Mouse (Mus musculus): ENCODE results near the gene Sh3bp5l. TPM values are rescaled to one million over a fixed set of nuclear protein-coding genes. Genes with fewer than 3 reads are reported as not detected.

Sh3bp5l gene
- polyA plus RNA-seq, 1 experiment from 2014 or later: 6.4 TPM

DNA sequence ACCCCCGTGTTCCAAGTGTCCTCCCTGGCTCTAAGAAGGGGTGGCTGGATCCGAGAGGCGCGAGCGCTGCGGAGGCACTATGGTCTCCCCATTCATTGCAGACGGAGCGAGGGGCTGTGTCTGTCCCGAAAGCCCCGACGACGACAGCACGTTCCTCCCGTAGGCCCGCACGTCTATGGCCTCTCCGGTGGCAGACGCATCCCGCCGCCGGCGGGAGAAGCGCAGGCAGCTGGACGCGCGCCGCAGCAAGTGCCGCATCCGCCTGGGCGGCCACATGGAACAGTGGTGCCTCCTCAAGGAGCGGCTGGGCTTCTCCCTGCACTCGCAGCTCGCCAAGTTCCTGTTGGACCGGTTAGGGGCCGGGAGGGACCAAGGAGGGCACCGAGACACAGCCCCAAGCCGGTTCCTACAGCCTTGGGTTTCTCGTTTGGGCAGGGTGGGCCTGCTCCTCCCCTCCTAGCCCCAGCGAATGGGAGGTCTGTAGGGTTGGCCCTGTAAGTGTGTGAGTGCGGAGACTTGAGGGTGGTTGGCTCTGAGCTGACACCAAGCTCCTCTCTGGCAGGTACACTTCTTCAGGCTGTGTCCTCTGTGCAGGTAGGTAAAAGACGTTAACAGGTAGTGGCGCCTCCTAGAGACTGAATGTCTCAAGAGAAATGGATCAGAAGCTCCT is 23.0 kb upstream of the Sh3bp5l start:
- 2% methylated on average over 42 of the region's 42 CpGs for WGBS (ENCODE audit: missing documents)
- Histone ChIP-seq H3K36me3 (ENCODE audit: inconsistent target) (no peaks in the 10 kb centered on the region), H3K27ac (no peak overlapping the region)

DNA sequence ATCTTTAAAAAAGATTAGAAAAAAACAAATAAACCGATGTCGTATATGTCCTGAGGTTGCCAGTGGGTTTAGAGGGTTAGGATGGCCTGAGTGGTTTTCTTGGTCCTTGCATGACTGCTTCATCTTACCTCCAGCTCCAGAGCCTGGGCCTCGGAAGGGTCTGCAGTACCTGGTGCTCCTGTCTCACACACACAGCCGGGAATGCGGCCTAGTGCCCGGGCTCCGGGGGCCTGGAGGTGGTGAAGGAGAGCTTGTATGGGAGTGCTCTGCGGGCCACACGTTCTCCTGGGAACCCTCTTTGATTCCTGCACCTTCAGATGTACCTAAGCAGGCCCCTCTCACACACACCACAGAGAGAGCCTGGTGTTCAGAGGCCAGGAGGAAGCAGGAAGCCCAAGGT is 21.9 kb upstream of the Sh3bp5l start:
- 96% methylated on average over 9 of the region's 9 CpGs for whole genome bisulfite sequencing (ENCODE audit: missing documents)
- no peak overlapping the region for H3K27ac ChIP-seq
- no peak overlapping the region for H3K4me3 ChIP-seq (ENCODE audit: inconsistent target)
- no peaks in the 10 kb centered on the region for H3K36me3 ChIP-seq (ENCODE audit: inconsistent target)
- no peaks in the 10 kb centered on the region for H3K79me2 ChIP-seq (ENCODE audit: inconsistent target)

More for the DNA sequence above, 23.0 kb upstream of the Sh3bp5l start:
- H3K4me3 ChIP-seq (ENCODE audit: inconsistent target): peak overlapping the region; percentile 34
- H3K79me2 ChIP-seq (ENCODE audit: inconsistent target): no peaks in the 10 kb centered on the region

DNA sequence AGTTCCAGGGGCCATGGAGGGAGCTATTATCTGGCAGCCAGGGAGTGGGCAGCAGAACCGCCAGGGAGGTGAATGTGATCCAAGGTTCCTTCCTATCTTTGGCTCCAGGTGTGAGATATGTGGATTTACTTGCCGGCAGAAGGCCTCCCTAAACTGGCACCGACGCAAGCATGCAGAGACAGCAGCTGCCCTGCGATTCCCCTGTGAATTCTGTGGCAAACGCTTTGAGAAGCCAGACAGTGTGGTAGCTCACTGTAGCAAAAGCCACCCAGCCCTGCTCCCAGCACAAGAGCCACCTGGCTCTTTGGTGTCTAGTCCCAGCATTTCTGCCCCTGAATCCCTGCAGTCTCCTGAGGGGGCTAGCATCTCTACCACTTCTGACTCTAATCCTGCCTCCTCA is 16.5 kb upstream of the Sh3bp5l start:
- H3K36me3 ChIP-seq (ENCODE audit: inconsistent target): peaks cover 20% of the 10 kb centered on the region
- WGBS (ENCODE audit: missing documents): 95% methylated on average over 6 of the region's 6 CpGs
- no peak overlapping the region for H3K27ac ChIP-seq
- no peak overlapping the region for H3K4me3 ChIP-seq (ENCODE audit: inconsistent target)
- no peaks in the 10 kb centered on the region for H3K79me2 ChIP-seq (ENCODE audit: inconsistent target)

DNA sequence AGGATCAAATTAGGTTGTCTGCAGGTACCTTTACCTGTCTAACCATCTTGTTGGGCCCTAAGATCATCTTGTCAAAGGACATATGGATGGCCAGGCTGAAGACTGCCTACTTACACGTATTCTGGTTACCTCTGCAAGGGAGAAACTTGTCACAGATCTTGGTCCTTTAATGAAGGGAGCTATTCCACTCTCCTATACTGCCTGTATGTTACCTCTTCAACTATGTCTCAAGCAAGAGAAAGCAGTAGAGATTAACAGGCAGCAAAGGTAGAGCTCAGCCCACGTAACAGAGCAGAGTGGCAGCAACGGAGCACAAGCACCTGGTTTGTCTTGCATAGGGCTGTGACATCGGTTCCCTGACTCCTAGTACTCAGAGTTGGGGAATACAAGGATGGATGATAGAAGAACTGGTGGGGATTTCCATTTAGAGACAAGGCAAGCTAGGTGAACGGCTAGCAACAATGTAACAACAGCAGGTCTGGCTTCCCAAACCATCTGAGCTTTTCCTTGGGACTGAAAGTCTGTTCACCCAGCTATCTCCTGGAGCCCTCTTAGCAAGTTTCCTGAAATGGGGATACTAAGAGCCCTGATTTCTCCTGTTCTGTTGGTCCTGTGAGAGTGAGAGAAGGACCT is 14.9 kb upstream of the Sh3bp5l start:
- Histone ChIP-seq H3K36me3 (ENCODE audit: inconsistent target) (peaks cover 24% of the 10 kb centered on the region), H3K4me3 (ENCODE audit: inconsistent target) (no peak overlapping the region), H3K79me2 (ENCODE audit: inconsistent target) (no peaks in the 10 kb centered on the region), H3K27ac (no peak overlapping the region)
- 99% methylated on average over 5 of the region's 5 CpGs for WGBS (ENCODE audit: missing documents)

DNA sequence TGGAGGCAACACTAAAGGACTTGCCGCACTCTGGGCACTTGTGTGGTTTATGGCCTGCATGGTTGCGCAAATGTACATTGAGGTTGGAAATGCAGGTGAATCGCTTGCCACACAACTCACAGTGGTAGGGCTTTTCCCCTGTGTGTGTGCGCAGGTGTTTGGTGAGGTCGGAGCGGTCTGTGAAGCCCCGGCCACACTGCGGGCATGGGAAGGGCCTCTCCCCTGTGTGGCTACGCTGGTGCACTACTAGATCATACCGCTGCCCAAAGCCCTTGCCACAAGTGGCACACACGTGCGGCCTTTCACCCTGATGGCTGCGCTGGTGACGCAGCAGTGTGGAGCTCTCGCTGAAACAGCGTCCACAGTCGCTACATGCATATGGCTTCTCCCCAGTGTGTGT is 14.2 kb upstream of the Sh3bp5l start:
- peaks cover 24% of the 10 kb centered on the region for H3K36me3 ChIP-seq (ENCODE audit: inconsistent target)
- 96% methylated on average over 17 of the region's 17 CpGs for WGBS (ENCODE audit: missing documents)

DNA sequence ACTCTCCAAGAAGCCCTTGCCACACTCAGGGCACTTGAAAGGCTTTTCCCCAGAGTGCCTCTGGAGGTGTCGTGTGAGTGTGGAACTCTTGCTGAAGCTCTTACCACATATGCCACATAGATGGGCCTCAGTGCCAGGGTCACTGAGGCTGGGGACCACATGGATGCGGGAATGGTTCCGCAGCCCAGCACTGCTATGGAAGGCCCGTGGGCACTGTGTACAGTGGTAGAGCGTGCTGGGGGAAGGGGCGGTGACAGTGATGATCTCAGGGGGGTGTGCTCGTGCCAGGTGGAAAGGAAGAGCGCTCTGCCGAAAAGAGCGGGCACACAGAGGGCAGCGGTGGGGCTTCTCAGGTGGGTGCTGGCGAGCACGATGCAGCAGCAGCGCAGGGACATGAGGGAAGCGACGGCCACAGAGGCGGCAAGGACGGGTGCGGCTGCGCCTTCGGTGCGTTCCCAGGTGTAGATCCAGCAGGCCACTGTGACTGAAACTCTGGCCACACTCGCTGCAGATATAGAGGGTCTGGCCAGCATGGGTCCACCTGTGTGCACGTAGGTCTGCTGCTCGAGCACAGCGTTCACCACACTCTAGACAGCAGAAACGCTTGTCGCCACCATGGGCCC is 13.6 kb upstream of the Sh3bp5l start:
- peaks cover 24% of the 10 kb centered on the region for H3K36me3 ChIP-seq (ENCODE audit: inconsistent target)

More for the DNA sequence above, 14.2 kb upstream of the Sh3bp5l start:
- H3K4me3 ChIP-seq (ENCODE audit: inconsistent target): no peak overlapping the region
- peaks cover 1% of the 10 kb centered on the region; the same call in 1 of the 2 replicates for H3K79me2 ChIP-seq (ENCODE audit: inconsistent target)
- no peak overlapping the region for H3K27ac ChIP-seq

DNA sequence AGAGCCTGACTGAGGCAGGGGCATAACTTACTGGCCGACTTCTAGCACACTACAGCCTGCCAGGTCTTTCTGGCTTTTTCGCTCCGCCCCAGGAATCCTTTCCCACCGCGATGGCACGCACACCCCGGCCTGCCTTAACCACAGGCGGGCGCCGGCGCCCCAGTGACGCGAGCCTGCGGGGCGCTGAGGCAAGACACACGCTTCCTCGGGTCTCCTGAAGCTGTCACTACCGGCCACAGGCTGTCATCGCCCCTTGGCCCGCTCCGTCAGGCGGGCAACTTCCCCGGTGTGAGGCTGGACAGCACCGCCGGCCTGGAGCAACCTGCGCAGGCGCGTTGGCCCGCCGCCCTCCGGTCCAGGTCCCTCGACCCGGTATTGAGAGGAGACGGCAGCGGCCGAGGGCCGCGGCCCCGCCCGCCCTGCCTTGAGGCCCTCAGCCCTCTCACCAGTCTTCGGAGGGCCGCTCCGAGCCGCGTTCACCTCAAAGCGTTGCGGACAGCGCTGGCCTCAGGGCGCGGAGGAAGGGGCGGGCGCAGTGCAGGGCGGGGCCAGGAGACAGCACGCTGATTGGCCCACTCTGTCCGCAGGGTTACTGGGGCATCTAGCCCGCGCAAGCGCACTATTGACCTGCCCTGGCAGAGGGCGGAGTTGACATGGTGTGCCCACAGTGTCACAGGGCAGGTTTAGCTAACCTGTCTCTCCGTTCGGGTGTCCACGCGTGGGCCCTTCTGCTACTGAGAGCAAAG is 7.5 kb upstream of the Sh3bp5l start:
- peaks cover 44% of the 10 kb centered on the region for H3K79me2 ChIP-seq (ENCODE audit: inconsistent target)
- under 1% methylated on average over 63 of the region's 63 CpGs for WGBS (ENCODE audit: missing documents)
- H3K36me3 ChIP-seq (ENCODE audit: inconsistent target): peaks cover 21% of the 10 kb centered on the region
- peak overlapping the region; percentile 54 for H3K27ac ChIP-seq
- peak overlapping the region; percentile 54 for H3K4me3 ChIP-seq (ENCODE audit: inconsistent target)

More for the DNA sequence above, 13.6 kb upstream of the Sh3bp5l start:
- no peak overlapping the region for H3K27ac ChIP-seq
- H3K4me3 ChIP-seq (ENCODE audit: inconsistent target): no peak overlapping the region
- WGBS (ENCODE audit: missing documents): 93% methylated on average over 17 of the region's 28 CpGs
- H3K79me2 ChIP-seq (ENCODE audit: inconsistent target): peaks cover 6% of the 10 kb centered on the region; the same call in 1 of the 2 replicates

DNA sequence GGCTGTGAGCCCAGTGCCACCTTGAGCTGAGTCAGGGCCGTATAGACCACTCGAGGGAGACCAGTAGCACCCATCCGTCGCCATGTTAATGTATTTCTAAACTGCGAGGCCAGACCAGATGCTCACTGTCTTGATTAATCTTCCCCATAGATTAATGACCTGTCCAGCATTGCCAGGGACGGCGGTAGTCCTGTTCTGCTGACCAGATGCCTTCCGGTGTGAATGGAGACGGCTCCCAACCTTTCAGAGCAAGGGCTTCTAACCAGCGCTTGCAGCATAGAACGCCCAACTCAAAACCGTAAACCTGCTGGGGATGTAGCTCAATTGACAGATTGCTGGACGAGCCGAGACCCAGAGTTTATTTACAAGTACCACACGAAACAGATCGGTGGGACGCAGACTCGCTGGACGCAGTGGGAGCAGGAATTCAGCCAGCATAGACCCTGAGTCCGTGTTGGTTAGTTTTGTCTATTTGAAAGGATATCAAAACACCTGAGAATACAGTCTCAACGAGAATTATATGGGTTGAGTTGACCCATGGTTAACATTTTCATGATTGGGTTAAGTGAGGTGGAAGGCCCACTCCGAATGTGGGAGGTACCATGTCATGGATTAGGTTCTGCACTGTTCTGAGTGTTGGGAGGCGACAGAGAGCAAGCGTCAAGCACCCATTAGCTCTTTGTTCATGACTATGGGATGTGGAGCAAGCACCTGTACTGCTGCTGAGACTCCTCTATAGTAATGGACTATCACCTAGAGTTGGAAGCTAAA is 6.8 kb upstream of the Sh3bp5l start:
- peak overlapping the region; percentile 54 for H3K4me3 ChIP-seq (ENCODE audit: inconsistent target)
- H3K79me2 ChIP-seq (ENCODE audit: inconsistent target): peaks cover 52% of the 10 kb centered on the region
- 20% methylated on average over 24 of the region's 24 CpGs for WGBS (ENCODE audit: missing documents)
- peaks cover 13% of the 10 kb centered on the region for H3K36me3 ChIP-seq (ENCODE audit: inconsistent target)
- peak overlapping the region; percentile 54 for H3K27ac ChIP-seq

DNA sequence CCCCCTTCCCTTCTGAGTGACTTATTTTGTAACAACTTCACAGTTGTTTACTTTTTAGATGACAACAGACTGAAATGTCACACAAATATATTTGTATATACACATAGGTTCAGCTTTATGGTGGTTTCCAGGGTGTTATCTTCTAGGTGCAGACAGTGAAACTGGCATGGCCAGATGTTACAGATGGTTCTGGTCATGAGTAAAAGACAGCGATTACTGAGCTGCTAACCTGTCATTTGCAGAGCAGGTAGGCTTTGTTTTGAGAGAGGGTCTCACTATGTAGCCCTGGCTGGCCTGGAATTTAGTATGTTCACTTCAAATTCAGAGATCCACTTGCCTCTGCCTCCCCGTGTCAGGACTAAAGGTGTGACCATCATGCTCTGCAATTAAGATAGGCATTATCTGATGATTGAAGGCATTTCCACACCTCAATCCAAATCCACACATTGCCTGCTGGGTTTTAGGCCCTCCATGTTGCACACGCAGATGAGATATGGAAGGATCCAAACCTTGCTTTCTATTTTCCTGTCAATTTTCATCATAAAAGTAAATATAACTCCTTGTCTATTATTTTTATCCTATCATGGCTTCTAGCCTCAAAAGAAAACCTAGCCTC is 5.8 kb upstream of the Sh3bp5l start:
- Histone ChIP-seq H3K36me3 (ENCODE audit: inconsistent target) (peaks cover 6% of the 10 kb centered on the region; the same call in 1 of the 2 replicates), H3K27ac (no peak overlapping the region), H3K4me3 (ENCODE audit: inconsistent target) (no peak overlapping the region), H3K79me2 (ENCODE audit: inconsistent target) (peaks cover 61% of the 10 kb centered on the region)
- WGBS (ENCODE audit: missing documents): 90% methylated on average over 3 of the region's 3 CpGs

DNA sequence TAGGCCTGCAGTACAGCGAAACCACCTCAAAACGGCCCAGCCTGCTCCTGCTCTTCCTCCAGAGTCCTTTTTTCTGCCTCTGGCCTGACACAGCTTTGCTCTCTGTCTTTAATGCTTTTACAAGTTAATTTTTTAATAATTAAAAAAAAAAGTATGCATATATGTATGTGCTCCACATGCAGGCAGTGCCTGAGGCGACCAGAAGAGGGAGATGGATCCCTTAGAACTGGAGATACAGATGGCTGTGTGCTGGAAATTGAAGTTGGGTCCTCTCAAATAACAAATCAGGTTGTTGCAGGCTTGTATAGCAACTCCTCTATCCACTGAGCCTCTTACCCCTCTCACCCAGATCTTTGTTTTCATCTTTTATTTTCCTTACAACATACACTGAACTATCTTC is 3.7 kb upstream of the Sh3bp5l start:
- 91% methylated on average over 3 of the region's 3 CpGs for WGBS (ENCODE audit: missing documents)
- peaks cover 71% of the 10 kb centered on the region for H3K79me2 ChIP-seq (ENCODE audit: inconsistent target)
- no peak overlapping the region for H3K27ac ChIP-seq
- 0 out of 2 replicates have a peak, but pooled peaks cover 6% of the 10 kb centered on the region for H3K36me3 ChIP-seq (ENCODE audit: inconsistent target)
- H3K4me3 ChIP-seq (ENCODE audit: inconsistent target): no peak overlapping the region

DNA sequence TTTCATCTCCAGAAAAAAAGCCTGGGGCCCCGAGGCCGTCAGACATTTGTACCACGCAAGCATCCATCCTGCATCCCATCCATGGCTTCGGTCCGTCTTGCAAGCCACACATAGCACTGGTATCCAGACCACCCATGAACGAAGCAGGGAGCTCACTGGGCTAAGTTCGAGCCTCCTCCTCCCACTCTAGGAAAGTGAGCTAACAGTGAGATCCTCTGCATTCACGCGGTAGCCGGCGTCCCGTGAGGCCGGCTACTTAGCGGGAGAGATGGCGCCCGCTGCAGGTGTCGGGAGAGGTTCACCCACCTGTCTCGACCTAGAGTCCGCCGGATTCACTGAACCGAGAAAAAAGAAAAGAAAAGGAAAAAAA is 633 bp upstream of the Sh3bp5l start:
- WGBS (ENCODE audit: missing documents): under 1% methylated on average over 21 of the region's 21 CpGs
- H3K79me2 ChIP-seq (ENCODE audit: inconsistent target): peaks cover 90% of the 10 kb centered on the region
- 0 out of 2 replicates have a peak, but pooled peaks cover 6% of the 10 kb centered on the region for H3K36me3 ChIP-seq (ENCODE audit: inconsistent target)
- peak overlapping the region; percentile 100 for H3K4me3 ChIP-seq (ENCODE audit: inconsistent target)
- H3K27ac ChIP-seq: peak overlapping the region; percentile 90

DNA sequence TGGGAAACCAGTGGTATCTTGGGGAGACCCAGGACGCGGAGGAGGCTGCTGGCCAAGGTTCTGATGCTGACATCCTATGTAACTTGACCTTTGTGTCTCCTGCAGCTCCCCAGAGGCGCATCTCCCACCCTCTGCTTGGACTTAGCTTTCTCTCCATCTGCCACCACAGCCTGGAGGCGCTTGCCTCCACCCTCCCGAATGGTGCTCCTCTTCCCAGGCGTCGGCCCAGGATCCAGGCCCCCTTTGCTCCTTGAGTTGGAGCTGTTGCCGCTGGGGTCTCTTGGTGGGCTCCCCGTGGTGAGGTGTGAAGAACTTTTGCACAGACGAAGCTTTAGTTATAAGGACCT is 598 bp downstream of the Sh3bp5l start:
- H3K36me3 ChIP-seq (ENCODE audit: inconsistent target): peaks cover 6% of the 10 kb centered on the region; the same call in 1 of the 2 replicates

DNA sequence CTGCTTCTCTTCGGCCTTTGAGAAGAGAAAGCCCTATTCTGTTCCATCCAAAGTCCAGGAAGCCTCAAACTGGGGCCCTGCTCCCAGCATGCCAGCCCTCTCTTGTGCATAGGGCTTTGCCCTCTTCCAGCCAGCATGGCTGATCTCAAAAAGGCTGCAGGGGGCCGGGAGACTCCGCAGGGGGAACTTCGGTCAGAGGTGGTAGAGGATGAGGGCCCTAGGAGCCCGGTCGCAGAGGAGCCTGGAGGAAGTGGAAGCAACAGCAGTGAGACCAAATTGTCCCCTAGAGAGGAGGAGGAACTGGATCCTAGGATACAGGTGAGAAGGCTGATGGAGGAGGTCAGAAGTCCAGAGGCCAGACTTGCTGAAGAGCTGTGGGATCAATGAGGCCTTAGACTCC is 1.0 kb downstream of the Sh3bp5l start:
- H3K27ac ChIP-seq: no peak overlapping the region
- H3K4me3 ChIP-seq (ENCODE audit: inconsistent target): peak overlapping the region; percentile 100
- WGBS (ENCODE audit: missing documents): 76% methylated on average over 6 of the region's 6 CpGs
- peaks cover 10% of the 10 kb centered on the region; the same call in 1 of the 2 replicates for H3K36me3 ChIP-seq (ENCODE audit: inconsistent target)
- H3K79me2 ChIP-seq (ENCODE audit: inconsistent target): peaks cover 77% of the 10 kb centered on the region

More for the DNA sequence above, 598 bp downstream of the Sh3bp5l start:
- 19% methylated on average over 10 of the region's 10 CpGs for WGBS (ENCODE audit: missing documents)
- Histone ChIP-seq H3K4me3 (ENCODE audit: inconsistent target) (peak overlapping the region; percentile 100), H3K79me2 (ENCODE audit: inconsistent target) (peaks cover 81% of the 10 kb centered on the region), H3K27ac (peak overlapping the region; percentile 90)
